In genomic region chr3:135505369-135505909, GRCm38 (mm10) we compare ENCODE assay signal across 7 mouse cellular contexts. TPM values are rescaled to one million over a fixed set of nuclear protein-coding genes. Genes with fewer than 3 reads are reported as not detected.
DNase-seq lines count a peak whose midpoint lies in the region; ATAC-seq and TF ChIP-seq lines count a peak whose summit lies in the region.

No protein-coding gene starts in this region.

- no peak overlapping the region for H3K27ac ChIP-seq in intestine, embryonic 15.5 days
- H3K27ac ChIP-seq in liver, embryonic 14.5 days, result no peak overlapping the region

- no peaks in the 10 kb centered on the region for H3K4me1 ChIP-seq in intestine, embryonic 15.5 days (replicated peaks)
- no peaks in the 10 kb centered on the region for H3K4me1 ChIP-seq in liver, embryonic 14.5 days (replicated peaks; ENCODE audit: control insufficient read depth in 2 of 2, insufficient read depth in 2 of 2, low read length in 1 of 2)

- ATAC-seq in activated CD4-positive, CD25-positive, alpha-beta regulatory T cell, adult 4 months, result peak; percentile 79
- peak; percentile 15; the same call in 1 of the 2 replicates for ATAC-seq in intestine, embryonic 15.5 days
- ATAC-seq in liver, embryonic 14.5 days (ENCODE audit: insufficient read depth), result no peak

- no peaks in the 10 kb centered on the region for H3K9me3 ChIP-seq in intestine, embryonic 15.5 days
- no peaks in the 10 kb centered on the region for H3K9me3 ChIP-seq in liver, embryonic 14.5 days (ENCODE audit: control insufficient read depth, low read length)

- TF ChIP-seq EP300 in liver, embryonic 14.5 days (IDR thresholded peaks at IDR 0.05; ENCODE audit: low read depth), result no peak

- 67% methylated on average over 10 of the region's 10 CpGs for WGBS in intestine, embryonic 15.5 days
- 47% methylated on average over 10 of the region's 10 CpGs for WGBS in liver, embryonic 14.5 days (ENCODE audit: insufficient replicate concordance)

- no peak overlapping the region for H3K4me3 ChIP-seq in intestine, embryonic 15.5 days (replicated peaks)
- no peak overlapping the region for H3K4me3 ChIP-seq in liver, embryonic 14.5 days (ENCODE audit: insufficient read depth in 1 of 2, low read depth in 2 of 2, low read length in 2 of 2)

- H3K27me3 ChIP-seq in intestine, embryonic 15.5 days (replicated peaks), result no peaks in the 10 kb centered on the region
- H3K27me3 ChIP-seq in liver, embryonic 14.5 days (ENCODE audit: control insufficient read depth, insufficient read depth, low read length), result no peaks in the 10 kb centered on the region

- no peak overlapping the region for H3K9ac ChIP-seq in intestine, embryonic 15.5 days
- H3K9ac ChIP-seq in liver, embryonic 14.5 days (replicated peaks), result no peak overlapping the region

- TF ChIP-seq CTCF in liver, embryonic 14.5 days (IDR thresholded peaks at IDR 0.05; ENCODE audit: low read depth), result peak; percentile 96

- no peak overlapping the region for H3K4me2 ChIP-seq in intestine, embryonic 15.5 days (replicated peaks)
- H3K4me2 ChIP-seq in liver, embryonic 14.5 days (ENCODE audit: low read depth), result no peak overlapping the region

- peak; percentile 58 for DNase-seq in ovary, postnatal 36 days (ENCODE audit: low spot score)
- no peak for DNase-seq in ovary, postnatal 10 days (ENCODE audit: low spot score)
- peak; percentile 53 to 65 for DNase-seq in cerebellum, postnatal 25 days
- DNase-seq in liver, embryonic 14.5 days (ENCODE audit: low read depth in 3 of 3, low spot score in 3 of 3), result peak in 2 of 3 experiments; percentile 24 to 30
- DNase-seq in spleen, adult 18-20 months, result peak; percentile 44 to 79

- no peaks in the 10 kb centered on the region for H3K36me3 ChIP-seq in intestine, embryonic 15.5 days
- no peaks in the 10 kb centered on the region for H3K36me3 ChIP-seq in liver, embryonic 14.5 days (replicated peaks; ENCODE audit: control insufficient read depth, insufficient read depth, low read depth)

RNA-seq across cellular contexts. Expression of gene Manba, which starts 20.0 kb away (rescaled TPM):
- polyA plus RNA-seq in activated CD4-positive, CD25-positive, alpha-beta regulatory T cell, adult 4 months (2017; shearing (Covaris generic)), result 10 to 100 TPM; 16.9 to 20.9 TPM
- polyA plus RNA-seq in intestine, embryonic 15.5 days (2015; fragmentation: Nextera tagmentation; extraction: Ambion mirVana), result 17.2 and 18.0 TPM in 2 replicates
- 1.5 and 2.2 TPM in 2 replicates for polyA plus RNA-seq in liver, embryonic 14.5 days (2012; rRNA removed)
- 4.9 and 5.7 TPM in 2 replicates for polyA plus RNA-seq in liver, embryonic 14.5 days (2014; fragmentation: Nextera tagmentation; extraction: Ambion mirVana)
